Mouse (Mus musculus): ENCODE measurements around the gene Bod1. TPM values are rescaled to one million over a fixed set of nuclear protein-coding genes. Genes with fewer than 3 reads are reported as not detected.

The Bod1 gene
- polyA plus RNA-seq, 1 experiment from 2014 or later: 141 TPM

DNA sequence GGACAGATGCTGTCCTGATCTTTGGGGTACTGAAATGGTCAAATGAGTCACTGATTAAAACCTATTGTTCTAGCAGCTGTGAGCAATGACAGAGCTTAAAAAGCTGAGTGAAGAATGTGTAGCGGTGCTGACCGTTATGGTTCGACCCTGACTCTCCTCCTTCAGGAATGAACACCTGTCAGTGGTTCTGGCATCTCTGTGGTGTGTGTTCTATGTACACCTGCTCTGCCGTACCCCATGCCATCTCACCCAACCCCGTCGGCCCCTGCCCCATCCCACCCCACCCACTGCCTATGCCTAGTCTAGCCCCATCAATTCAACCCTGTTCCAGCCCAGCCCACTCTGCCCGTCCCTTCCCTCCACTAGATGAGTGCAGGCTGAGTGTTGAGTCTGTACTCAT is 9.5 kb downstream of the Bod1 start:
- H3K27ac ChIP-seq (ENCODE audit: low read depth, low read length): no peak overlapping the region
- H3K36me3 ChIP-seq (ENCODE audit: control insufficient read depth, insufficient read depth, low read length): peaks cover 12% of the 10 kb centered on the region
- H3K4me2 ChIP-seq (ENCODE audit: low read depth, low read length, severe bottlenecking): no peak overlapping the region
- 84% methylated on average over 7 of the region's 7 CpGs for WGBS
- DNase-seq (ENCODE audit: low spot score) (no peak), ATAC-seq (replicated peaks; ENCODE audit: low FRiP score) (no peak)
- no peak overlapping the region for H3K4me3 ChIP-seq (ENCODE audit: low read depth, low read length)
- H3K9me3 ChIP-seq (ENCODE audit: control insufficient read depth, low read length): no peaks in the 10 kb centered on the region
- no peaks in the 10 kb centered on the region for H3K27me3 ChIP-seq (ENCODE audit: control insufficient read depth, insufficient read depth, low read length)
- H3K9ac ChIP-seq (ENCODE audit: low read length): no peak overlapping the region
- H3K4me1 ChIP-seq (replicated peaks; ENCODE audit: control insufficient read depth, insufficient read depth, low read length): no peaks in the 10 kb centered on the region

DNA sequence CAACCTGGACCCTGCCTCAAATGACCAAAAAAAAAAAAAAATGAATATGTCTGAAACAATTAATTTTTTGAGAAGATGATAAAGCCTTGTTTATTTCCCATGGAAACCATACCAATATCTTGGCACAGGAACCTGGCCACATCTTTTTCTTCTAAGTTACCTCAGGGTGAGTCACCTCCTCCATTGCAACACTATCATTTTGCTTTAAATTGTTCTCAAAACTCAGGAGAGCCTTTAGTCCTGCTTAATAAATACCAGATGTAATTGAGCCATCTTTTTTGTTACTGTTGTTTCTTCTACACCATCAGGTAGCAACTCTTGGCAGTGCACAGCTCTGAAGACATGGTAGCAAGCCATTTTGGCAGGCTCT is 13.9 kb downstream of the Bod1 start:
- no peak overlapping the region for H3K4me3 ChIP-seq (ENCODE audit: low read depth, low read length)
- H3K4me2 ChIP-seq (ENCODE audit: low read depth, low read length, severe bottlenecking): no peak overlapping the region
- ATAC-seq (replicated peaks; ENCODE audit: low FRiP score) (no peak), DNase-seq (ENCODE audit: low spot score) (no peak)
- H3K27me3 ChIP-seq (ENCODE audit: control insufficient read depth, insufficient read depth, low read length): no peaks in the 10 kb centered on the region
- no peak overlapping the region for H3K9ac ChIP-seq (ENCODE audit: low read length)
- no peaks in the 10 kb centered on the region for H3K4me1 ChIP-seq (replicated peaks; ENCODE audit: control insufficient read depth, insufficient read depth, low read length)
- no peaks in the 10 kb centered on the region for H3K36me3 ChIP-seq (ENCODE audit: control insufficient read depth, insufficient read depth, low read length)
- H3K27ac ChIP-seq (ENCODE audit: low read depth, low read length): no peak overlapping the region
- H3K9me3 ChIP-seq (ENCODE audit: control insufficient read depth, low read length): no peaks in the 10 kb centered on the region

DNA sequence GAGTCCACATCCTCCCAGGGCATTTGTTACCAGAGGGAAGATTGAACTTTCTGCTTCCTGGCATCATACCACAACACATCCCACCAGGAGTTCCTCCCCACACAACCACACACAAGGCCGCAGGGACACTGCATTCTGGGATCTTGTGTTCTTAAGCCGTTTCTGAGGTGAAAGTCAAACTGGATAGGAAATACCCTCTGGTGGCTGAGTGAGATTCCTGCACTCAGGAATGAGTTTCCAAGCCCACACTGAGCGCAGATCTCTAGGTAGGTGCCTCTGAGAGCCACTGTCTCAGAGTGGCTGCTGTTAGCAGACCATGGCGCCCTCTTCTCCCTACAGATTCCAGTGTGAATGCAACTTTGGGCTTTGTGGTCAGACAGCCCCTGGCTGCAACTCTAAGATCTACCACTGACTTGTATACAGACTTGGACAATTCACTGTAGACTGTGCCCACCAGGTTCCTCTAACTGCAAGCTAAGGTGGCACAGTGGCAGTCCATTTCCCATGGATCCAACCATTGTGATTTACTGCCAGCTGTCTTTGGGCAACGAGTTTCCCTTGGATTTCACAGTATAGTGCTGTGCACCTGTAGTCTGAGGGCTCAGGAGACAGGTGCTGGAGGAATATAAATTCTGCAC is 14.4 kb downstream of the Bod1 start:
- 77% methylated on average over 5 of the region's 5 CpGs for WGBS
- Histone ChIP-seq H3K4me2 (ENCODE audit: low read depth, low read length, severe bottlenecking) (no peak overlapping the region), H3K27ac (ENCODE audit: low read depth, low read length) (no peak overlapping the region), H3K36me3 (ENCODE audit: control insufficient read depth, insufficient read depth, low read length) (no peaks in the 10 kb centered on the region), H3K9me3 (ENCODE audit: control insufficient read depth, low read length) (no peaks in the 10 kb centered on the region), H3K27me3 (ENCODE audit: control insufficient read depth, insufficient read depth, low read length) (no peaks in the 10 kb centered on the region), H3K9ac (ENCODE audit: low read length) (no peak overlapping the region), H3K4me1 (replicated peaks; ENCODE audit: control insufficient read depth, insufficient read depth, low read length) (no peaks in the 10 kb centered on the region), H3K4me3 (ENCODE audit: low read depth, low read length) (no peak overlapping the region)
- ATAC-seq (replicated peaks; ENCODE audit: low FRiP score) (no peak), DNase-seq (ENCODE audit: low spot score) (no peak)

DNA sequence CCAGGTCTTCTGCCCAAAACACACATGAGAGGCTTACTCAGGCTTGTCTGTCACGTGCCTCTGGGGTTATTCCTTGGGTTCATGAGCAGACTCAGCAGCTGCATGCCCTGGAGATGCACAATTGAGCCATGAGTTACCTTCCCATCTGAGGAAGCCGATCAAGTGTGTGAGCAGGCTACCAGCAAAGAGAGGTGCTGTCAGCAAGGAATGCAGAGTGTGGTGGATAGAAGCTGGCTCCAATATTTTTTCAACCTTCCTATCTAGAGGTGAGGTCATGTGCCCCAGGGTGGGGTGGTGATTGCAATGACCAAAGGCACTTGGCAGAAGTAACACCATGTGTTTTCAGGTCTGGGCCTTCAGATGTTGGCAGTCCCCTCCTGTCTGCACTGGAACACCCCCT is 22.2 kb downstream of the Bod1 start:
- H3K4me2 ChIP-seq (ENCODE audit: low read depth, low read length, severe bottlenecking): no peak overlapping the region
- no peak for ATAC-seq (replicated peaks; ENCODE audit: low FRiP score)
- no peaks in the 10 kb centered on the region for H3K27me3 ChIP-seq (ENCODE audit: control insufficient read depth, insufficient read depth, low read length)
- no peak overlapping the region for H3K9ac ChIP-seq (ENCODE audit: low read length)
- no peak overlapping the region for H3K4me3 ChIP-seq (ENCODE audit: low read depth, low read length)
- no peak for DNase-seq (ENCODE audit: low spot score)
- H3K4me1 ChIP-seq (replicated peaks; ENCODE audit: control insufficient read depth, insufficient read depth, low read length): no peaks in the 10 kb centered on the region
- H3K36me3 ChIP-seq (ENCODE audit: control insufficient read depth, insufficient read depth, low read length): no peaks in the 10 kb centered on the region
- H3K9me3 ChIP-seq (ENCODE audit: control insufficient read depth, low read length): no peaks in the 10 kb centered on the region
- no peak overlapping the region for H3K27ac ChIP-seq (ENCODE audit: low read depth, low read length)
- WGBS: 72% methylated on average over 2 of the region's 2 CpGs

DNA sequence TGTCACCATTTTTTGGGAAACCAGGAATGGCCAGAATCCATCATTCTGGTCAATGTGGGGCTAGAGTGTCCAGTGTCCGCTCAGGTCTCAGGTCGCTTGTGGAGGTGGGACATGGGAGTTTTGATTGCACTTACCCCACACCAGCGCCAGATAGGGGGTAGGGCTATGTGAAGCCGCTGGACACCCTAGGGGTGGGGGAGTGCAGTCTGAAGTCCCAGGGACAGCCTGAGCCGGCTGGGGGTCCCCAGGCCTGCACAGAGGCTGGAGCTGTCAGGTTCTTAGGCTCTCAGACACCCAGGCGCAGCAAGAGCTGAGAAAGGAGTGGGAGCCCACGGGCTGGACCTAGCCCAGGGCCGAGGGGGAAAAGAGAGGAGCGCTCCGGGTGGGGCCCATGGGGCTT is 24.4 kb downstream of the Bod1 start:
- Histone ChIP-seq H3K4me3 (ENCODE audit: low read depth, low read length) (no peak overlapping the region), H3K27ac (ENCODE audit: low read depth, low read length) (no peak overlapping the region), H3K4me2 (ENCODE audit: low read depth, low read length, severe bottlenecking) (no peak overlapping the region), H3K9ac (ENCODE audit: low read length) (no peak overlapping the region), H3K4me1 (replicated peaks; ENCODE audit: control insufficient read depth, insufficient read depth, low read length) (no peaks in the 10 kb centered on the region), H3K36me3 (ENCODE audit: control insufficient read depth, insufficient read depth, low read length) (no peaks in the 10 kb centered on the region), H3K27me3 (ENCODE audit: control insufficient read depth, insufficient read depth, low read length) (no peaks in the 10 kb centered on the region), H3K9me3 (ENCODE audit: control insufficient read depth, low read length) (no peaks in the 10 kb centered on the region)
- DNase-seq (ENCODE audit: low spot score): no peak
- 90% methylated on average over 10 of the region's 10 CpGs for WGBS
- no peak for ATAC-seq (replicated peaks; ENCODE audit: low FRiP score)

DNA sequence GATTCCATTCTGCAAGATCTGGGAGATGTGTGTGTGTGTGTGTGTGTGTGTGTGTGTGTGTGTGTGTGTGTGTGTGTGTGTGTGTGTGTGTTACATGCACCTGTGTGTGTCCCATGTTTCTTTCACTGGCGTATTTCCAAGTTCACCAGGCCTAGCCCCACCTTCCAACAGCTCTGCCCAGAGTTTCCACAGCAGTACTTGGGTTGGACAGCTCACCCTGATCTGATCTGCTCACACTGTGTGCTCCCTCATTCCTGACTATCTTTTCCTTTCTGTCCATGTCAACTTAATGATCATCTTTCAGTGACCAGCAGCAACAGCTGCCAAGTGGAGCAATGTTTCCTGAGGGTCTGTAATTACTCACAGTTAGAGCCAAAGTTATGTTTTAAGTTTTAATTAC is 25.1 kb downstream of the Bod1 start:
- WGBS: 92% methylated on average over 1 of the region's 1 CpGs
- no peak overlapping the region for H3K4me2 ChIP-seq (ENCODE audit: low read depth, low read length, severe bottlenecking)
- DNase-seq (ENCODE audit: low spot score): no peak
- H3K36me3 ChIP-seq (ENCODE audit: control insufficient read depth, insufficient read depth, low read length): no peaks in the 10 kb centered on the region
- no peak overlapping the region for H3K9ac ChIP-seq (ENCODE audit: low read length)
- H3K27me3 ChIP-seq (ENCODE audit: control insufficient read depth, insufficient read depth, low read length): no peaks in the 10 kb centered on the region
- H3K4me3 ChIP-seq (ENCODE audit: low read depth, low read length): no peak overlapping the region
- no peaks in the 10 kb centered on the region for H3K9me3 ChIP-seq (ENCODE audit: control insufficient read depth, low read length)
- no peak overlapping the region for H3K27ac ChIP-seq (ENCODE audit: low read depth, low read length)
- ATAC-seq (replicated peaks; ENCODE audit: low FRiP score): no peak
- no peaks in the 10 kb centered on the region for H3K4me1 ChIP-seq (replicated peaks; ENCODE audit: control insufficient read depth, insufficient read depth, low read length)

DNA sequence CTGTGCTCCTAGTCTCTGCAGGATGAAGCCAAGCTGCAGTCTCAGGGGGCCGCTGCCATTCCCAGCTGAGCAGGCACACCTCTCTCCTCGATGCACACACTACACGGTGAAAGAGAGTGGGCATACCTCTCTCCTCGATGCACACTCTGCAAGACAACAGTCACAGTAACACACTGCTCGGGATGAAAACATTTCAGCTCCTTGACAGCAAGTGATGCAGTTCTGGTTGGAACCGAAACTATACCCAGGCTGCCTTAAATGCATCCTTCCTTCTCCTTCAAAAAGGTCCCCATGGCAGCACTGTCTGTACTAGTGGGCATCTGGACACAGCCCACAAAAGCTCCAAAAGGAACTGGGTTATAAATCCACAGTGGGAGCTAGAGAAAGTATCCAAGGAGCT is 28.6 kb downstream of the Bod1 start:
- WGBS: 88% methylated on average over 6 of the region's 6 CpGs
- Histone ChIP-seq H3K9ac (ENCODE audit: low read length) (no peak overlapping the region), H3K4me2 (ENCODE audit: low read depth, low read length, severe bottlenecking) (no peak overlapping the region), H3K4me3 (ENCODE audit: low read depth, low read length) (no peak overlapping the region), H3K27ac (ENCODE audit: low read depth, low read length) (no peak overlapping the region), H3K9me3 (ENCODE audit: control insufficient read depth, low read length) (no peaks in the 10 kb centered on the region), H3K4me1 (replicated peaks; ENCODE audit: control insufficient read depth, insufficient read depth, low read length) (no peaks in the 10 kb centered on the region), H3K36me3 (ENCODE audit: control insufficient read depth, insufficient read depth, low read length) (no peaks in the 10 kb centered on the region), H3K27me3 (ENCODE audit: control insufficient read depth, insufficient read depth, low read length) (no peaks in the 10 kb centered on the region)
- DNase-seq (ENCODE audit: low spot score) (no peak), ATAC-seq (replicated peaks; ENCODE audit: low FRiP score) (no peak)

DNA sequence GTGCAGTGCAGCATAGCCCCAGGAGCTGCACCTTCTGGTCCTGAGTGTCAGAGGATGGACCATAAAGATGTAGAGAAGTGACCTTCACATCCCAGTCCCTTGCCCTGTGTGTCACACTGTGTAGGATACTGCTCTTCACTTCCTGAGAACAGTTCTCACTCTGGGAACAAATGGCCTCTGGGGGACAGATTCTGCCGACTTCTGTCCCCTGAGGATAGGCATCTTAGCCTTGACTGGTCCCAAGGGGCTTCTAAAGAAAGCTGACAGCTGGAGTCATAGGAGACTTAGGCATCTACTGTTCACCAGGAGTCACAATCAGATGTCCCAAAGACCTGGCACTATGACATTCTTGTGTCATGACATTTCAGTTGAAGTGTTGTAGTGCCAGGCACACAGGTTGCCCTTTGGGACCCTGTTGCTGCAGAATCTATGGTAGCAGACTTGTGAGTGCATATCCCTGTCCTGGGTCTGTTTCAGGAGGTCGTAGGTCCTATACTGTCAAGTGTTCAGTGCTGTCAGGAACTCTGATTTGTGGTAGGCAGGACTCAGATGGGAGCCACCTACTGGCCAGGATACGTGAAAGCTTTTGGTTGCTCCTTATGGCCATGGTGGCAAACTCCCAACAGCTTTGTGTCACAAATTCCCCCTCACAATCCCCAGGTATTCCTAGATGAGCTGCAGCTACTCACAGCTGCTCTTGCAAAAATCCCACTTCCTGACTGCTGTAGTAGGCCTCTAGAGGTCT is 30.4 kb downstream of the Bod1 start:
- Histone ChIP-seq H3K4me1 (replicated peaks; ENCODE audit: control insufficient read depth, insufficient read depth, low read length) (no peaks in the 10 kb centered on the region), H3K27me3 (ENCODE audit: control insufficient read depth, insufficient read depth, low read length) (no peaks in the 10 kb centered on the region)
- DNase-seq (ENCODE audit: low spot score): no peak

DNA sequence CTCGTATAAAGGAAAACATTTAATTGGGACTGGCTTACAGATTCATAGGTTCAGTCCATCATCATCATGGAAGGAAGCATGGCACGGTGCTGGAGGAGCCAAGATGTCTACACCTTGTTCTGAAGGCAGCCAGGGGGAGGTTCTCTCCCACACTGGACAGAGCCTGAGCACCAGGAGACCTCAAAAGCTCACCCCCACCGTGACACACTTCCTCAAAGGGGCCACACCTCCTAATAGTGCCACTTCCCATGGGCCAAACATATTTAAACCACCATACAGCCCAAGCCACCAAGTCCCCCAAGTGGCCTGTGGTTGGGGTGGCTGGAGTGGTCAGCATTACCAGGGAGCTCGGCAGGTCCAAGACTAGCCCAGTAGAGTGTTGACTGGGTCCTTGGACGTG is 31.5 kb downstream of the Bod1 start:
- H3K36me3 ChIP-seq (ENCODE audit: control insufficient read depth, insufficient read depth, low read length): no peaks in the 10 kb centered on the region
- 70% methylated on average over 5 of the region's 5 CpGs for WGBS
- H3K27ac ChIP-seq (ENCODE audit: low read depth, low read length): no peak overlapping the region
- no peak overlapping the region for H3K4me3 ChIP-seq (ENCODE audit: low read depth, low read length)
- no peaks in the 10 kb centered on the region for H3K27me3 ChIP-seq (ENCODE audit: control insufficient read depth, insufficient read depth, low read length)
- H3K9ac ChIP-seq (ENCODE audit: low read length): no peak overlapping the region
- no peak for ATAC-seq (replicated peaks; ENCODE audit: low FRiP score)
- no peaks in the 10 kb centered on the region for H3K4me1 ChIP-seq (replicated peaks; ENCODE audit: control insufficient read depth, insufficient read depth, low read length)
- no peak for DNase-seq (ENCODE audit: low spot score)
- no peaks in the 10 kb centered on the region for H3K9me3 ChIP-seq (ENCODE audit: control insufficient read depth, low read length)
- no peak overlapping the region for H3K4me2 ChIP-seq (ENCODE audit: low read depth, low read length, severe bottlenecking)

More for the DNA sequence above, 30.4 kb downstream of the Bod1 start:
- 40% methylated on average over 3 of the region's 3 CpGs for WGBS
- H3K9me3 ChIP-seq (ENCODE audit: control insufficient read depth, low read length): no peaks in the 10 kb centered on the region
- H3K4me3 ChIP-seq (ENCODE audit: low read depth, low read length): no peak overlapping the region
- H3K9ac ChIP-seq (ENCODE audit: low read length): no peak overlapping the region
- no peak overlapping the region for H3K27ac ChIP-seq (ENCODE audit: low read depth, low read length)
- H3K36me3 ChIP-seq (ENCODE audit: control insufficient read depth, insufficient read depth, low read length): no peaks in the 10 kb centered on the region
- ATAC-seq (replicated peaks; ENCODE audit: low FRiP score): no peak
- no peak overlapping the region for H3K4me2 ChIP-seq (ENCODE audit: low read depth, low read length, severe bottlenecking)

Data from forebrain, embryonic 11.5 days (tissue).